Mouse (Mus musculus) midbrain, postnatal 0 days (tissue): ENCODE results near the gene Tfap2c. TPM values are rescaled to one million over a fixed set of nuclear protein-coding genes. Genes with fewer than 3 reads are reported as not detected.

ENCODE experiments used
- ATAC-seq: fragments of 200-750 bp; cut with Nextera tagmentation; 2 replicates; pipeline ENCODE4 v1.8.0; 2017; ENCODE audit warnings: moderate number of reproducible peaks, mild to moderate bottlenecking, moderate TSS enrichment, moderate library complexity; ENCODE audit not compliant: low FRiP score
- DNase-seq: peaks from one replicate; pipeline ENCODE4 v3.0.0-alpha.2; 2015; ENCODE audit warnings: low spot score
- H3K27ac ChIP-seq: fragments of 300-500 bp; sonication (generic); 2 replicates; pipeline ENCODE4 v1.5.1; 2014; ENCODE audit warnings: low read depth, mild to moderate bottlenecking, low read length, mixed read lengths
- H3K27me3 ChIP-seq: fragments of 300-500 bp; sonication (generic); 2 replicates; pipeline ENCODE4 v1.6.1; 2014; ENCODE audit warnings: low read length, control low read depth, mixed read lengths; ENCODE audit not compliant: insufficient read depth
- H3K36me3 ChIP-seq: fragments of 300-500 bp; sonication (generic); 2 replicates; pipeline ENCODE4 v1.6.1; 2014; ENCODE audit warnings: low read length, control low read depth, mixed read lengths; ENCODE audit not compliant: insufficient read depth
- H3K4me1 ChIP-seq: fragments of 300-500 bp; sonication (generic); 2 replicates; pipeline ENCODE4 v1.6.1; 2014; ENCODE audit warnings: mild to moderate bottlenecking, control low read depth, antibody characterized with exemption, low read length, mixed read lengths; ENCODE audit not compliant: insufficient read depth
- H3K4me2 ChIP-seq: fragments of 300-500 bp; sonication (generic); 2 replicates; pipeline ENCODE4 v1.6.1; 2014; ENCODE audit warnings: low read depth, mild to moderate bottlenecking, low read length, mixed read lengths; ENCODE audit not compliant: poor library complexity, severe bottlenecking
- H3K4me3 ChIP-seq: fragments of 300-500 bp; sonication (generic); 2 replicates; pipeline ENCODE4 v1.5.1; 2014; ENCODE audit warnings: low read depth, mild to moderate bottlenecking, low read length, moderate library complexity
- H3K9ac ChIP-seq: fragments of 300-500 bp; sonication (generic); replicated peaks from 2 replicates; pipeline ENCODE4 v1.6.1; 2014; ENCODE audit warnings: mild to moderate bottlenecking, low read length, moderate library complexity, mixed read lengths; ENCODE audit not compliant: poor library complexity, severe bottlenecking
- H3K9me3 ChIP-seq: fragments of 300-500 bp; sonication (generic); 2 replicates; pipeline ENCODE4 v1.6.1; 2016; ENCODE audit warnings: low read length, control low read depth
- CTCF ChIP-seq: IDR thresholded peaks from 2 replicates; pipeline ENCODE4 v1.5.1; 2016; ENCODE audit warnings: antibody characterized with exemption, mild to moderate bottlenecking
- WGBS: fragments of 180-500 bp; shearing (Covaris S2); extraction: QIAGEN DNeasy Blood & Tissue Kit; methylation state at CpG from one replicate; pipeline ENCODE4 v1.1.7; 2014; 5-methylcytosine and 5-hydroxymethylcytosine counted together
- polyA plus RNA-seq: library from polyadenylated mRNA; unstranded; fragments of >200 nt; fragmentation: Nextera tagmentation; extraction: Ambion mirVana; gene quantifications from 2 replicates; pipeline ENCODE4 v1.2.1, GENCODE M21; 2015
- total RNA-seq: library from RNA; depleted of rRNA; stranded (reverse); fragments of >200 nt; gene quantifications from 2 replicates; pipeline ENCODE4 v1.2.3, GENCODE M21; 2014

The Tfap2c gene
- total and polyA plus RNA-seq, 2 experiments from 2014 or later: not detected

DNA sequence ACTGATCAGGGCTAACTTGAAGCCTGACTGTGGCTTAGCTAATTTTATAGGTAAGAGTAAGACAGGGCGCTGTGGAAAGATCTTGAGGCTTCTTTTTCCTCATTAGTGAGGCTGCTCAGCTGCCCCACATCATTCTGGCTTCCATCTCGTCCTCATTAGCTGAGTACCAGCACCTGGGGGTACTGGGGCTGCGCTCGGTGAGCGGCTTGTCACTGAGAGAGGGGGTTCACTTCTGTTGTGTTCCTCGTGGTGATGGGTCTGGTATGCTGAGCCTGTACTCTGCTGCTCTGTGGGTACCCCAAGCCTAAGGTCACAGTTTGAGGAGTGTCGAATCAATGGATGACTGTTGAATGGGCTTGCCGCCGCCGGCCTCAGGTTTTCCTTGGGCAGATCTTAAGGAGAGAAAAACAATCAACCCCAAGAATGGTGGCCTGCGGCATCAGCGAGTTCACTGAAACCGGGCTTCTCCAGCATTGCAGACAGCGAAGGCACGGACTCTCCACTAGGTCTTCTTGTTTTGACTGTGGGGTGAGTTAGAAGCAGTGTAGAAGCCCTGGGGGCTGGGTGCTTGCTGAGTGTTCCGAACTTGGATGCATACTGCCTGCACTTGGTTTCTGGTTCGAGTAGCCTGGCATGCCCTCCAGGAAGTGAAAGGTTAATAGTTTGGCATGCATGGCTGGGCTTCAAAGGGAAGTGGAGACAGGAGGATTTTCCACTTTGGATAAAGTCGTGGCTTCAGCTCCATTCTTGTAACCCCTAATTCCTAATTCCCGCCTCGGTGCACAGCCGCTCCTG, 9.5 kb downstream of the Tfap2c start:
- ATAC-seq (no peak), DNase-seq (no peak)
- Histone ChIP-seq H3K4me2 (no peak overlapping the region), H3K9ac (no peak overlapping the region), H3K4me3 (no peak overlapping the region), H3K27ac (no peak overlapping the region), H3K36me3 (no peaks in the 10 kb centered on the region), H3K9me3 (no peaks in the 10 kb centered on the region), H3K27me3 (peaks cover 40% of the 10 kb centered on the region), H3K4me1 (no peaks in the 10 kb centered on the region)
- no peak for TF ChIP-seq CTCF
- WGBS: 21% methylated on average over 21 of the region's 21 CpGs

DNA sequence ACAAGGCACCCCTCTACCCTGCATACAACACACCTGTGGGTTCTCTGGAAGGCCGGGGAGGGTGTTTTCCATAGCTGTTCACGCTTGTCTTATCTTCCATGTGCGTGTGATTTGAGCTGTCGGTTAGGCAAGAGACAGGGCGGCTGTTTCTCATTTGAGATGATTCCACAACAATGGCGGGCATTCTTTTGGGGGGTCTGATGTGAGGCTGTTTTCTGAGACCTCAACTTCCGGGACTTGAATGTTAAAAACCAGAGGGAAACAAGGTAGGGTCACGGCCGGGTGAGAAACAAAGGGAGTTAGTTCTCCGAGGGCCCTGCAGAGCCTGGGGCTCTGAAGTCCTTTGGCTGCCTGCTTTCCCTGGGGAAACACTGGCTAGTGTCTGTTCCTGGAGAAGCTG, 11.6 kb downstream of the Tfap2c start:
- no peak overlapping the region for H3K27ac ChIP-seq
- 31% methylated on average over 10 of the region's 10 CpGs for WGBS
- no peaks in the 10 kb centered on the region for H3K4me1 ChIP-seq
- peaks cover 20% of the 10 kb centered on the region for H3K27me3 ChIP-seq
- no peak overlapping the region for H3K4me3 ChIP-seq
- no peak for TF ChIP-seq CTCF
- no peak overlapping the region for H3K9ac ChIP-seq
- ATAC-seq: no peak
- DNase-seq: no peak
- no peak overlapping the region for H3K4me2 ChIP-seq
- no peaks in the 10 kb centered on the region for H3K9me3 ChIP-seq
- no peaks in the 10 kb centered on the region for H3K36me3 ChIP-seq

DNA sequence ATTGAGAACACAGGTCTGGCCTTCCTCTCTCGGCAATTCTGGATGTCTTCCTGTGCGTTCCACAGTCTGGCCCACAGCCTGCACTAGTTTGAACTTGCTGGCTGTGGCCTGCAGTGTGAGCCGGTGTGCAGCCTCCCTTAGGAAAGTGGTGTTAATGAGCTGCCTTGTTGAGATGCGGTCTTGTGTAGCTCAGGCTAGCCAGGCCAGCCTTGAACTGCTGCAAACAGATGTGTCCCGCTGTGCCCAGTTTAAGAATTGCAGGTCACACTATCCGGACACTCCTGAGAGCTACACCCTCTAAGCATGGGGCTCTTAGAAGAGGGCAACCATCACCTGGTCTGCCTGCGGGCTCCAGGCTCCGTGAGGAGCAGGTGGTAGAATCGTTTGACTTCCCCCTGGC, 18.4 kb downstream of the Tfap2c start:
- Histone ChIP-seq H3K4me2 (no peak overlapping the region), H3K27ac (no peak overlapping the region), H3K4me3 (no peak overlapping the region), H3K27me3 (no peaks in the 10 kb centered on the region), H3K9me3 (no peaks in the 10 kb centered on the region), H3K9ac (no peak overlapping the region), H3K36me3 (no peaks in the 10 kb centered on the region), H3K4me1 (no peaks in the 10 kb centered on the region)
- no peak for DNase-seq
- no peak for TF ChIP-seq CTCF
- WGBS: 88% methylated on average over 9 of the region's 9 CpGs
- no peak for ATAC-seq

DNA sequence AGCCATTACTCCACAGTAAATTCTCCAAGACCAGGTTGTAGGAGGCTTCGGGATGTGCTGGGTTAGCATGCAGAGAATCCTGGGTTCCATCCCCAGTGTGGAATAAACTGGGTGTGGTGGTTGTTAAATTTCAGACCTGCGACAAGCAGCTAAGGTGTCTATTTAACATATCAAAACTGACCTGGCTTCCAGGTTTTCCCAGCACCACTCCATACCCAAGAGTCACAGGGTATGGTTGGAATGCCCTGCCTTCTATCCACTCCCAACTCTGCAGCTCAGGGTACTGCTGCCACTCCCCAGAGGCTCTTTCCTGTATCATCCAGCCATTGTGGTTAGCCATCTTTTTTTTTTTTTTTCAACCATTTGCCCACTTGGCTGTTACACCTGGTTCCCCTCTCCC, 19.1 kb downstream of the Tfap2c start:
- 85% methylated on average over 2 of the region's 2 CpGs for WGBS
- DNase-seq: no peak

DNA sequence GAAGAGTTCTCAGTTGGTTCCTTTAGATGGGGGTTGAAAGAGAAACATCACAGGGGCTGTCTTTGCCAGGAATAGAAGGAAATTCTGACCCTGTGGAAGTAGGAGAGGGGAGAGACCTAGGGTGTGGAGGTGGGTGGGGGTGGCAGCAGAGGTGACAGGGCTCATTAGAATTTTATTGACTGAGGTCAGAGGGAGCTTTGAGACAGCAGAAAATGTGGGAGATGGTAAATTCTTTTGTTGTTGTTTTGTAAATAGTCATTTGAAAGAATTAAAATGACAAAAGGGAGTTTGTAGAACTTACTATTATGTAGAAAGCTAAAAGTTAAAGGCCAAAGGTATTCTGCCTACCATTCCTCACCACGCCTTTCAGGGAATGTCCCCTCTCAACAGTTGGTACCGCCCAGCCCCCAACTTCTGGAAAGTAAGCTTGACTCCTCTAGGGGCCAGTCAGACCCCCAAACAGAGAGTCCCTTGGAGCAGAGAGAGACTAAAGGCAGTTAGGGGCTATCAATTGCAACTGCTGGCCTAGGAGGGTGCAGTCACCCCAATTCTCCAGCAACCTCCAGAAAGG, 27.9 kb downstream of the Tfap2c start:
- Histone ChIP-seq H3K36me3 (no peaks in the 10 kb centered on the region), H3K27me3 (0 out of 2 replicates have a peak, but pooled peaks cover 6% of the 10 kb centered on the region), H3K9ac (no peak overlapping the region), H3K4me2 (no peak overlapping the region), H3K27ac (no peak overlapping the region), H3K4me3 (no peak overlapping the region), H3K4me1 (no peaks in the 10 kb centered on the region), H3K9me3 (no peaks in the 10 kb centered on the region)
- no peak for TF ChIP-seq CTCF
- no peak for DNase-seq
- WGBS: 69% methylated on average over 2 of the region's 2 CpGs
- no peak for ATAC-seq

More for the DNA sequence above, 19.1 kb downstream of the Tfap2c start:
- no peak for TF ChIP-seq CTCF
- no peaks in the 10 kb centered on the region for H3K4me1 ChIP-seq
- H3K9ac ChIP-seq: no peak overlapping the region
- no peak overlapping the region for H3K4me2 ChIP-seq
- H3K4me3 ChIP-seq: no peak overlapping the region
- no peak for ATAC-seq
- no peak overlapping the region for H3K27ac ChIP-seq
- no peaks in the 10 kb centered on the region for H3K27me3 ChIP-seq
- no peaks in the 10 kb centered on the region for H3K36me3 ChIP-seq
- H3K9me3 ChIP-seq: no peaks in the 10 kb centered on the region

DNA sequence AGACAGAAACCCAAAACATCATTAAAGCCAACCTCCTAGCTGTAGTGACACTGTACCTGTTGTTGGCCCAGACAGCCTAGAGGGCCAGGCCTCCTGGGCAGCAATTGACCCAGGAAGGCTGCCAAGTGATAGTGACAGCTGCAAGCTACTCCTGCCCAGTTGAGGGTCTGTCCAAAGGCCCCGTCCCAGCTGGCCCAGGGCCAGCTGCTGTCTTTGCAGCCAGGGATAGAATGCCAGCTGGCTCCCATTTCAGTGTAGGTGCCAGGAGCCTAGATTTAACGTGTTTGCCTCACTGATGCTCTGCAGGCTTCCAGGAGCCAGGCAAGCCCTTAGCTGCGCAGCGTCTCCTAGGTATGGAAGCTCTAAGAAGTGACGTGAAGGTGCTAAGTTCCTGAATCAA, 29.8 kb downstream of the Tfap2c start:
- DNase-seq: peak; percentile 84
- no peak for TF ChIP-seq CTCF
- peak; percentile 56 for ATAC-seq
- H3K27ac ChIP-seq: no peak overlapping the region
- H3K4me3 ChIP-seq: no peak overlapping the region
- H3K9ac ChIP-seq: no peak overlapping the region
- no peaks in the 10 kb centered on the region for H3K9me3 ChIP-seq
- WGBS: 57% methylated on average over 5 of the region's 5 CpGs
- no peak overlapping the region for H3K4me2 ChIP-seq
- 0 out of 2 replicates have a peak, but pooled peaks cover 6% of the 10 kb centered on the region for H3K27me3 ChIP-seq
- H3K4me1 ChIP-seq: no peaks in the 10 kb centered on the region
- H3K36me3 ChIP-seq: no peaks in the 10 kb centered on the region
